Mouse (Mus musculus) gastrocnemius, adult 18-20 months (tissue): ENCODE measurements around the gene Slc9b2. TPM values are rescaled to one million over a fixed set of nuclear protein-coding genes. Genes with fewer than 3 reads are reported as not detected.

ENCODE experiments used
- total RNA-seq, 2 experiments: library from RNA; stranded (reverse); gene quantifications; 2 replicates each; pipeline ENCODE4 v1.2.3; 2021

Gene Slc9b2
- total RNA-seq, 2 experiments from 2014 or later, result not detected

Other genes starting within 250 kb of the Slc9b2 start
- under 1 TPM; 0.05 to 0.14 TPM for gene Cenpe, start 95.2 kb upstream of the Slc9b2 start, total RNA-seq
- gene Bdh2, start 26.5 kb upstream of the Slc9b2 start, total RNA-seq, result 1 to 10 TPM; 1.6 to 2.6 TPM
- not detected for gene Slc9b1, start 40.3 kb downstream of the Slc9b2 start, total RNA-seq
- 10 to 100 TPM; 32.4 to 34.0 TPM for gene Cisd2, start 116.2 kb downstream of the Slc9b2 start, total RNA-seq
- 100 to 1,000 TPM; 343 to 352 TPM for gene Ube2d3, start 130.4 kb downstream of the Slc9b2 start, total RNA-seq
- gene Manba, start 177.9 kb downstream of the Slc9b2 start, total RNA-seq, result 1 to 10 TPM; 3.1 to 4.5 TPM